Mouse (Mus musculus) MEL (cell line): Measurements from ENCODE around the gene Endou. TPM values are rescaled to one million over a fixed set of nuclear protein-coding genes. Genes with fewer than 3 reads are reported as not detected.

Source experiments
- DNase-seq: peaks from one replicate; pipeline ENCODE4 v3.0.0; 2011; ENCODE audit warnings: low read depth, low spot score
- H3K27ac ChIP-seq: 2 replicates; pipeline ENCODE4 v1.5.1; 2012; ENCODE audit warnings: low read depth, mild to moderate bottlenecking, control low read depth, low read length, moderate library complexity; ENCODE audit not compliant: control insufficient read depth
- H3K27me3 ChIP-seq, 2 experiments: fragments of 150-350 bp in 1 of 2; sonication (generic) in 1 of 2; 2 replicates each; pipeline ENCODE4 v1.6.1; 2012; ENCODE audit warnings: low read length in 2 of 2, mild to moderate bottlenecking in 2 of 2, improper control_type of control experiment in 1 of 2, moderate library complexity in 1 of 2; ENCODE audit not compliant: insufficient read depth in 2 of 2, control insufficient read depth in 1 of 2
- H3K36me3 ChIP-seq, 2 experiments: 2 replicates each; pipeline ENCODE4 v1.6.1; 2012 to 2014; ENCODE audit warnings: low read length in 2 of 2, improper control_type of control experiment in 1 of 2, inconsistent platforms in 1 of 2, mild to moderate bottlenecking in 1 of 2; ENCODE audit not compliant: insufficient read depth in 2 of 2, control insufficient read depth in 1 of 2
- H3K4me1 ChIP-seq, 2 experiments: fragments of 150-350 bp in 1 of 2; sonication (generic) in 1 of 2; 2 replicates each; pipeline ENCODE4 v1.6.1; 2012; ENCODE audit warnings: low read length in 2 of 2, improper control_type of control experiment in 1 of 2, mild to moderate bottlenecking in 1 of 2; ENCODE audit not compliant: insufficient read depth in 2 of 2, control insufficient read depth in 1 of 2
- H3K4me3 ChIP-seq, 2 experiments: fragments of 150-350 bp in 1 of 2; sonication (generic) in 1 of 2; 2 replicates each; pipeline ENCODE4 v1.5.1; 2012; ENCODE audit warnings: low read depth in 2 of 2, low read length in 2 of 2, mild to moderate bottlenecking in 2 of 2, moderate library complexity in 2 of 2, control low read depth in 1 of 2, improper control_type of control experiment in 1 of 2; ENCODE audit not compliant: control insufficient read depth in 1 of 2, insufficient read depth in 1 of 2
- H3K79me2 ChIP-seq: 2 replicates; pipeline ENCODE4 v1.6.1; 2012; ENCODE audit warnings: mild to moderate bottlenecking, low read length, moderate library complexity; ENCODE audit not compliant: control insufficient read depth, poor library complexity, insufficient read depth
- H3K9ac ChIP-seq: 2 replicates; pipeline ENCODE4 v1.6.1; 2012; ENCODE audit warnings: low read depth, mild to moderate bottlenecking, control low read depth, low read length, moderate library complexity; ENCODE audit not compliant: control insufficient read depth, poor library complexity, severe bottlenecking
- H3K9me3 ChIP-seq: fragments of 150-350 bp; sonication (generic); replicated peaks from 2 replicates; pipeline ENCODE4 v1.6.1; 2012; ENCODE audit warnings: mild to moderate bottlenecking, low read length, improper control_type of control experiment, moderate library complexity; ENCODE audit not compliant: insufficient read depth
- CHD1 ChIP-seq: IDR thresholded peaks from 2 replicates; pipeline ENCODE4 v1.6.1; 2012; ENCODE audit warnings: low read depth, mild to moderate bottlenecking, inconsistent platforms, low read length, improper control_type of control experiment
- CTCF ChIP-seq, 3 experiments: IDR thresholded peaks in 2 of 3; conservative IDR thresholded peaks in 1 of 3; 2 replicates each; pipeline ENCODE4 v1.5.1; 2011 to 2012; ENCODE audit warnings: low read length in 3 of 3, low read depth in 2 of 3, mild to moderate bottlenecking in 2 of 3, improper control_type of control experiment in 1 of 3, inconsistent platforms in 1 of 3, mixed read lengths in 1 of 3, moderate library complexity in 1 of 3; ENCODE audit not compliant: control insufficient read depth in 1 of 3, insufficient read depth in 1 of 3, poor library complexity in 1 of 3, severe bottlenecking in 1 of 3
- EP300 ChIP-seq, 2 experiments: IDR thresholded peaks; 2 replicates each; pipeline ENCODE4 v1.6.1; 2011; ENCODE audit warnings: improper control_type of control experiment in 2 of 2, low read length in 2 of 2, low read depth in 1 of 2, mild to moderate bottlenecking in 1 of 2
- GABPA ChIP-seq: IDR thresholded peaks from 2 replicates; pipeline ENCODE4 v1.6.1; 2012; ENCODE audit warnings: low read depth, mild to moderate bottlenecking, inconsistent platforms, low read length, improper control_type of control experiment, moderate library complexity
- GATA1 ChIP-seq: IDR thresholded peaks from 2 replicates; pipeline ENCODE4 v1.6.1; 2011; ENCODE audit warnings: low read depth, low read length, improper control_type of control experiment
- HCFC1 ChIP-seq: IDR thresholded peaks from 2 replicates; pipeline ENCODE4 v1.6.1; 2012; ENCODE audit warnings: low read depth, mild to moderate bottlenecking, inconsistent platforms, low read length, improper control_type of control experiment, moderate library complexity
- JUND ChIP-seq: IDR thresholded peaks from 2 replicates; pipeline ENCODE4 v1.6.1; 2011; ENCODE audit warnings: low read depth, mild to moderate bottlenecking, improper control_type of control experiment, low read length
- MAX ChIP-seq: IDR thresholded peaks from 2 replicates; pipeline ENCODE4 v1.6.1; 2011; ENCODE audit warnings: low read length, improper control_type of control experiment
- MEF2A ChIP-seq: IDR thresholded peaks from 2 replicates; pipeline ENCODE4 v1.6.1; 2014; ENCODE audit warnings: low read depth, mild to moderate bottlenecking, inconsistent platforms, low read length, improper control_type of control experiment; ENCODE audit not compliant: poor library complexity, insufficient replicate concordance, severe bottlenecking; ENCODE audit errors: extremely low read depth
- MXI1 ChIP-seq: IDR thresholded peaks from 2 replicates; pipeline ENCODE4 v1.6.1; 2011; ENCODE audit warnings: mild to moderate bottlenecking, low read depth, low read length, improper control_type of control experiment
- MYB ChIP-seq: IDR thresholded peaks from 2 replicates; pipeline ENCODE4 v1.6.1; 2011; ENCODE audit warnings: mild to moderate bottlenecking, low read depth, low read length, improper control_type of control experiment
- MYC ChIP-seq: IDR thresholded peaks from 2 replicates; pipeline ENCODE4 v1.6.1; 2011; ENCODE audit warnings: low read depth, mild to moderate bottlenecking, low read length, improper control_type of control experiment, moderate library complexity
- NELFE ChIP-seq: IDR thresholded peaks from 2 replicates; pipeline ENCODE4 v1.6.1; 2011; ENCODE audit warnings: low read depth, low read length, improper control_type of control experiment
- POLR2A ChIP-seq, 2 experiments: IDR thresholded peaks; 2 replicates each; pipeline ENCODE4 v1.6.1; 2011 to 2012; ENCODE audit warnings: low read length in 2 of 2, mild to moderate bottlenecking in 2 of 2, control low read depth in 1 of 2, improper control_type of control experiment in 1 of 2, low read depth in 1 of 2, moderate library complexity in 1 of 2; ENCODE audit not compliant: control insufficient read depth in 1 of 2, insufficient read depth in 1 of 2, poor library complexity in 1 of 2
- POLR2AphosphoS2 ChIP-seq: IDR thresholded peaks from 2 replicates; pipeline ENCODE4 v1.6.1; 2011; ENCODE audit warnings: low read length, improper control_type of control experiment
- POLR2AphosphoS5 ChIP-seq: IDR thresholded peaks from 2 replicates; pipeline ENCODE4 v1.6.1; 2012; ENCODE audit warnings: low read depth, borderline replicate concordance, mild to moderate bottlenecking, inconsistent platforms, low read length, moderate library complexity, mixed read lengths
- RAD21 ChIP-seq: IDR thresholded peaks from 2 replicates; pipeline ENCODE4 v1.6.1; 2011; ENCODE audit warnings: mild to moderate bottlenecking, low read depth, low read length, improper control_type of control experiment
- RCOR1 ChIP-seq: IDR thresholded peaks from 2 replicates; pipeline ENCODE4 v1.6.1; 2012; ENCODE audit warnings: low read depth, mild to moderate bottlenecking, inconsistent platforms, low read length, improper control_type of control experiment
- SIN3A ChIP-seq: IDR thresholded peaks from 2 replicates; pipeline ENCODE4 v1.6.1; 2012; ENCODE audit warnings: low read length, improper control_type of control experiment, inconsistent platforms
- TAL1 ChIP-seq: IDR thresholded peaks from 2 replicates; pipeline ENCODE4 v1.6.1; 2012; ENCODE audit warnings: mild to moderate bottlenecking, inconsistent platforms, low read length, moderate library complexity, mixed read lengths
- TBP ChIP-seq: IDR thresholded peaks from 2 replicates; pipeline ENCODE4 v1.8.0; 2011; ENCODE audit warnings: low read depth, low read length, improper control_type of control experiment
- TCF12 ChIP-seq: IDR thresholded peaks from 2 replicates; pipeline ENCODE4 v1.6.1; 2014; ENCODE audit warnings: low read depth, mild to moderate bottlenecking, inconsistent platforms, low read length, improper control_type of control experiment, moderate library complexity
- UBTF ChIP-seq: IDR thresholded peaks from 2 replicates; pipeline ENCODE4 v1.6.1; 2012; ENCODE audit warnings: low read depth, mild to moderate bottlenecking, inconsistent platforms, low read length, improper control_type of control experiment, moderate library complexity, borderline replicate concordance; ENCODE audit not compliant: insufficient read depth
- USF2 ChIP-seq, 2 experiments: IDR thresholded peaks; 2 replicates each; pipeline ENCODE4 v1.6.1; 2011 to 2012; ENCODE audit warnings: improper control_type of control experiment in 2 of 2, low read length in 2 of 2, borderline replicate concordance in 1 of 2, inconsistent platforms in 1 of 2, low read depth in 1 of 2, mild to moderate bottlenecking in 1 of 2; ENCODE audit not compliant: insufficient read depth in 1 of 2
- ZMIZ1 ChIP-seq: IDR thresholded peaks from 2 replicates; pipeline ENCODE4 v1.6.1; 2012; ENCODE audit warnings: low read depth, mild to moderate bottlenecking, inconsistent platforms, low read length, improper control_type of control experiment, moderate library complexity
- ZNF384 ChIP-seq: IDR thresholded peaks from 2 replicates; pipeline ENCODE4 v1.6.1; 2012; ENCODE audit warnings: low read depth, mild to moderate bottlenecking, inconsistent platforms, low read length, improper control_type of control experiment
- polyA plus RNA-seq, 2 experiments: library from polyadenylated mRNA; stranded (reverse) in 1 of 2; unstranded in 1 of 2; fragments of >175 nt in 1 of 2; fragments of >200 nt in 1 of 2; gene quantifications; 2 replicates each; pipeline versions ENCODE4 v1.2.1 to v1.2.4; 2012; ENCODE audit warnings: low replicate concordance in 2 of 2, low read depth in 1 of 2; ENCODE audit not compliant: insufficient read length in 2 of 2, insufficient read depth in 1 of 2, missing spikeins in 1 of 2
- total RNA-seq: library from RNA; depleted of rRNA; stranded (reverse); fragments of 300-350 nt; gene quantifications from 2 replicates; pipeline ENCODE4 v1.2.3, GENCODE M21; 2012

The Endou gene
- total and polyA plus RNA-seq, 3 experiments: 0.08 to 0.10 TPM; not detected in 1

DNA sequence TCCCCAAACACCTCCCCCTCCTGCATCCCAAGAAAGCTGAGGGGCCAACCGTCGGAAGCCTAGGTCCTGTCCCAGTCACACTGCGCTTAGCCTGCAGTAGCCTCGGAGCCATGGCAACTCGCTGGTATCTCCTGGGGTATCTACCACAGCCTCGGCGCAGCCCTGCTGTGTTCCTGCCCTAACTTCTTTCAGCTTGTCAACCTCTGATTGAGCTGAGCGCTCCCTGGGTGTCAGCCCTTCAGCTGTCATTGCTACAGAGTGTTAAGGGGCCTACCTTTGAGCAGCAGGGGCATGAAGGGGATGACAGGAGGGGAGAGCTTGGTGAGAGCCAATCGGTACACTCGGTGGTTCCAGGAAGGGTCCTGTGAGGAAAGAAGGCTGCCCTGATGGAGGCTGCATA is 17.2 kb upstream of the Endou start (continued):
- TF ChIP-seq TBP: peak; percentile 61; the same call in 1 of the 2 replicates
- peak; percentile 85 for TF ChIP-seq MXI1
- TF ChIP-seq RCOR1: peak; percentile 72
- no peak for TF ChIP-seq MAX
- no peak for TF ChIP-seq CHD1
- TF ChIP-seq ZNF384: no peak
- TF ChIP-seq MEF2A: no peak

DNA sequence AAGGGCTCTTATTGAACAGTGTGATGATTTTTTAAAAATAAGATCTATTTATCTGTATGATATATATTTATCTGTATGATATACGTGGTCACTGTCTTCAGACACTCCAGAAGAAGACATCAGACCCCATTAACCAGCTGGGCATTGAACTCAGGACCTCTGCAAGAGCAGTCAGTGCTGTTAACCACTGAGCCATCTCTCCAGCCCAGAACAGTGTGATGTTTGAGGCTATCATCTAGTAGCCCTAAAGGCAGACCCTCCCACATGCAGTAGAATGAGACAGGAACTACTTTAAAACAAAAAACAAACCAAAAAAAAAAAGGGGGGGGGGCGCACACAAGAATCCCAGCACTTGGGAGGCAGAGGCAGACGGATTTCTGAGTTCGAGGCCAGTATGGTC is 16.3 kb upstream of the Endou start:
- TF ChIP-seq ZNF384: 0 out of 2 replicates have a peak, but pooled peaks have one; percentile 29
- TF ChIP-seq ZMIZ1: no peak
- peak; percentile 94 for TF ChIP-seq TBP
- H3K4me1 ChIP-seq: peaks cover 9 to 59% of the 10 kb centered on the region in 2 experiments
- DNase-seq: no peak

DNA sequence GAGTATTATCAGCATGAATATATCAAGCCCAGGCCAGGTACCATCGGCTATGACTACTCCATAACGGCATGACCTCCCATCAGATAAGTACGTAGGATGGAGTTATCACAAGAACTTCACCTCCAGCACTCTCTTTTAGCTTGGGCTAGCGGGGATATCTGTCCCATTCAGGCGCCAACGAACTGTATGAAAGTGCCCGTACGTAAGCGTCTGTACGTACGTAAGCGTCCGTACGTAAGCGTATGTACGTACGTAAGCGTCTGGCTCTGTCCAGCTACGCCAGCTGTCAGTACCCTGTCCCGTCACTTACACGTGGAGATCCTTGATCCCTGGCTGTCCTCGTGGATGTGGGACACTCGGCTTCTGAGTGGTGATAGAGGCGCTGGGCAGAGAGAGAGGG is 15.6 kb upstream of the Endou start:
- TF ChIP-seq GATA1 (peak; percentile 90), ZNF384 (no peak), MYB (peak; percentile 77), SIN3A (peak; percentile 83; the same call in 1 of the 2 replicates), MYC (no peak), POLR2AphosphoS2 (no peak), RAD21 (no peak), TAL1 (peak; percentile 53), POLR2A (IDR thresholded peaks at IDR 0.05; ENCODE audit: control insufficient read depth in 1 of 2, insufficient read depth in 1 of 2, low read depth in 1 of 2, low read length in 2 of 2, poor library complexity in 1 of 2) (peak; percentile 59 to 87; a peak in 3 of 4 replicates), UBTF (no peak), JUND (no peak), NELFE (peak; percentile 68; the same call in 1 of the 2 replicates), MXI1 (peak; percentile 96), USF2 (IDR thresholded peaks at IDR 0.05; ENCODE audit: borderline replicate concordance in 1 of 2, insufficient read depth in 1 of 2, low read depth in 1 of 2, low read length in 2 of 2) (no peak), HCFC1 (peak; percentile 68; the same call in 1 of the 2 replicates), GABPA (no peak), TCF12 (peak; percentile 87), CTCF (IDR thresholded peaks at IDR 0.05 in 2 of 3, conservative IDR thresholded peaks at IDR 0.05 in 1 of 3; ENCODE audit: control insufficient read depth in 1 of 3, insufficient read depth in 1 of 3, low read depth in 2 of 3, low read length in 3 of 3, poor library complexity in 1 of 3, severe bottlenecking in 1 of 3) (no peak), POLR2AphosphoS5 (no peak), MEF2A (no peak), EP300 (IDR thresholded peaks at IDR 0.05; ENCODE audit: low read depth in 1 of 2, low read length in 2 of 2) (peak; percentile 71 to 92; a peak in 3 of 4 replicates), MAX (peak; percentile 63), RCOR1 (no peak), TBP (peak; percentile 85)
- TF ChIP-seq, all 39 proteins: peak for 12
- H3K27me3 ChIP-seq: no peaks in the 10 kb centered on the region
- no peaks in the 10 kb centered on the region; the same call in 1 of the 2 replicates for H3K79me2 ChIP-seq
- peak overlapping the region; percentile 71 for H3K9ac ChIP-seq
- peak; percentile 93 for DNase-seq
- peak overlapping the region; percentile 82 for H3K27ac ChIP-seq
- H3K4me3 ChIP-seq: peak overlapping the region; percentile 3 to 45
- H3K9me3 ChIP-seq: no peaks in the 10 kb centered on the region
- H3K36me3 ChIP-seq: peaks cover 0 to 38% of the 10 kb centered on the region in 2 experiments; a peak in 2 of 4 replicates
- peaks cover 9 to 63% of the 10 kb centered on the region in 2 experiments for H3K4me1 ChIP-seq

More for the DNA sequence above, 16.3 kb upstream of the Endou start:
- H3K9me3 ChIP-seq: no peaks in the 10 kb centered on the region
- H3K27ac ChIP-seq: peak overlapping the region; percentile 82
- H3K27me3 ChIP-seq: no peaks in the 10 kb centered on the region
- H3K4me3 ChIP-seq: no peak overlapping the region
- H3K9ac ChIP-seq: peak overlapping the region; percentile 37
- peaks cover 0 to 38% of the 10 kb centered on the region in 2 experiments; a peak in 2 of 4 replicates for H3K36me3 ChIP-seq
- H3K79me2 ChIP-seq: no peaks in the 10 kb centered on the region; the same call in 1 of the 2 replicates
